Mouse (Mus musculus) E14TG2a.4 (cell line): ENCODE results near the gene Spef2.

Experiments
- CTCF ChIP-seq: conservative IDR thresholded peaks from 2 replicates; pipeline ENCODE4 v1.5.1; 2014; ENCODE audit warnings: low read length
- NANOG ChIP-seq: IDR thresholded peaks from 2 replicates; pipeline ENCODE4 v1.6.1; 2014; ENCODE audit warnings: borderline replicate concordance, low read length, mixed read lengths
- POU5F1 ChIP-seq: IDR thresholded peaks from 2 replicates; pipeline ENCODE4 v1.6.1; 2014; ENCODE audit warnings: low read length, borderline replicate concordance

DNA sequence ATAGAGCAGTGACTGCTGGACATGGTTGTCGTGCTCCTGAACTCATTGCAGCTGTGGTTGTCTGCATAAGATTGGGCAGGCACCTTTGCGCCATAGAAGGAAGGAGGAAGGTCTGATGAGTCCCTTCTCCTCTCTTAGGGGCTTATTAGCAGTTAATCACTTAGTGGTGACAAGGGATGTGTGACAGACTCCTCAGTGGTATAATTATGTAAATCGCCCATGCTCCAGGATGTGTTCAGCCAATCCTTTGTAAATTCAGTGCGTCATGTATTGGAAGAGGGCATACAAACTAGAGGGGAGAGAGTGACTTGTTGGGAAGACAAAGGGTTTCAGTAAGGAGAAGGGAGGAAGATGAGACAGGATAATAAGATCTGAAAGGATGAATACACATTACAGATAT lies 158.7 kb downstream of the Spef2 start:
- TF ChIP-seq CTCF (no peak), NANOG (no peak), POU5F1 (no peak)
